Mouse (Mus musculus): ENCODE measurements around the gene Sgcd.

DNA sequence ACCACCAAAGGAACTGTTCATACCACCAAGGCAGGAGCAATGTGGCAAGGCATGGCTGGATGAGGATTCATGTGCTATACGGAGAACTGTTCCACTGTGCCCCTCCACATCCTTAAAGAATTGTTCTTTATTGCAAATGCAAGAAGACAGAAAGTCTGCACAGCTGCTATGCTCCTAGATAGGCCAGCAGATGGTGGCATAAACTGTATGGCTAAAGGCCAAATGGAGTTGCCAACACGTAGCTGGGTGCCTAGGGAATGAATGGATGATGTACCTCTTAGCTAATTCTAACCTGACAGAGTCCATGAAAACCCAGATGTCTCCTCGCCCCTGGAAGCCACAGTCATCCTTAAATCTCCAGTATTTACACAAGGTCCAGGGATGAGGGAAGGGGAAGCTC is 103.5 kb downstream of the Sgcd start:
- TF ChIP-seq POLR2A (IDR thresholded peaks at IDR 0.05; ENCODE audit: borderline replicate concordance, extremely low read depth, insufficient read depth, insufficient read length, poor library complexity, severe bottlenecking) = no peak
- no peak for TF ChIP-seq CTCF (IDR thresholded peaks at IDR 0.05; ENCODE audit: borderline replicate concordance, extremely low read depth, insufficient read depth, insufficient read length)
